Mouse (Mus musculus): ENCODE results near the gene Pomt2. TPM values are rescaled to one million over a fixed set of nuclear protein-coding genes. Genes with fewer than 3 reads are reported as not detected.

Pomt2 gene
- polyA plus RNA-seq, 1 experiment: 1.4 TPM

DNA sequence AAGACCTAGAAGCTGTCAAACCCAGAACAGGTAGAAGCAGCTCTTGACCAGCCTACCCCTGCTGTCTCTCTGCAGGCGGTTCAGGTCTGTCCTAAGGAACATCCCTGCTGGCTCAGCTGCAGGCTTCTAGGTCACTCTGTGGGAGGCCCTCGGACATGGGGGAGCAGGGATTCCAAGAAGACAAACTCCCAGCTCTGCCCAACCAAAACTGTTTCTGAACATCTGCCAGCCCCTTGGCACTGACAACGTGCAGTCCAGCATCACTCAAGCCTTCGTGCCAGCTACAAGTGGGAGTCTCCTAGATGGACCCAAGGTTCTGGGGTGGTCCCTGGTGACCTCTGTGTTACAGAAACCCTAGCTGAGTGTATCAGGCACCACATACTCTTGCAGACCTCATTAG is 54.5 kb downstream of the Pomt2 start:
- Histone ChIP-seq H3K9me3 (no peaks in the 10 kb centered on the region), H3K4me1 (peaks cover 36% of the 10 kb centered on the region), H3K4me3 (replicated peaks) (no peak overlapping the region), H3K27me3 (replicated peaks) (peaks cover 58% of the 10 kb centered on the region), H3K36me3 (replicated peaks; ENCODE audit: low read length) (no peaks in the 10 kb centered on the region)
- TF ChIP-seq GATA1 (IDR thresholded peaks at IDR 0.05; ENCODE audit: borderline replicate concordance, low read length) (no peak), FLI1 (IDR thresholded peaks at IDR 0.05; ENCODE audit: low read length) (no peak)

DNA sequence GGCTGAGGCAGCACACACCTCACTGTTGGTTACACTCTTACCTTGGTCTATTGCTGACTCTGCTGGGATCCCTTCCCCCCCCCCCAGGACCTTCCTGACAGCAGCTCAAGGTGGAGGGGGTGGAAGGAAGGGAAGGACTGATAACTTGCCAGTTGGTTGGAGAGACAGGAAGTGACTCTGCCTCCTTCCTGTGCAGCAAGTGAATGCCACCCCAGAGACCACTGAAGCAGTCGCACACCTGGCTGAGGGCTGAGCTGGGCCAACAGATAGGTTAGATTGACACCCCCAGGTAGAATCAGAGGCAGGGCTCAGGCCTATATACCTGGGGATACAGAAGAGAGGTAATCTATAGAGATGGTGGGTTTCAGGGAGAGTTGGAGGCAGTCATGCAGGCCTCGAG is 55.9 kb downstream of the Pomt2 start:
- Histone ChIP-seq H3K4me3 (replicated peaks) (no peak overlapping the region), H3K36me3 (replicated peaks; ENCODE audit: low read length) (no peaks in the 10 kb centered on the region), H3K9me3 (no peaks in the 10 kb centered on the region), H3K4me1 (peaks cover 37% of the 10 kb centered on the region), H3K27me3 (replicated peaks) (peaks cover 48% of the 10 kb centered on the region)
- TF ChIP-seq FLI1 (IDR thresholded peaks at IDR 0.05; ENCODE audit: low read length) (no peak), GATA1 (IDR thresholded peaks at IDR 0.05; ENCODE audit: borderline replicate concordance, low read length) (no peak)

DNA sequence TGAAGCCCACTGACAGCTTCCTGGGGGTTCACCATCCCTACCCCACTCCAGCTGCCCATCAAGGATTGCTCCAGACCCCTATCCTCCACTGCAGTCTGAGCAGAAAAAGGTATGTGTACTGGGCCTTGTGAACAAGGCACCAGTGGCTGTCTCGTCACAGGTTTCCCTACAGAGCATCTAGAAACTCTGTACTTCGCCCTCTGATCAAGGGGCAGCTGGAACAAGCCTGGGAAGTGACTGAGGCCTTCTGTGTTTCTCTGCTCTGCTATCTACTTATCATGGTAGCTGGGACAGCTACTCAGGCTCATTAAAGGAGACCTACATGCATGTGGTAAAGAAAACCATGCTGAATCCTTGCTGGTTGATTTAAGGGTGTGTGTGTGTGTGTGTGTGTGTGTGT is 58.1 kb downstream of the Pomt2 start:
- TF ChIP-seq GATA1 (IDR thresholded peaks at IDR 0.05; ENCODE audit: borderline replicate concordance, low read length) (no peak), FLI1 (IDR thresholded peaks at IDR 0.05; ENCODE audit: low read length) (no peak)
- H3K4me3 ChIP-seq (replicated peaks): no peak overlapping the region
- peaks cover 37% of the 10 kb centered on the region for H3K4me1 ChIP-seq
- H3K9me3 ChIP-seq: no peaks in the 10 kb centered on the region
- H3K36me3 ChIP-seq (replicated peaks; ENCODE audit: low read length): no peaks in the 10 kb centered on the region
- peaks cover 43% of the 10 kb centered on the region for H3K27me3 ChIP-seq (replicated peaks)

DNA sequence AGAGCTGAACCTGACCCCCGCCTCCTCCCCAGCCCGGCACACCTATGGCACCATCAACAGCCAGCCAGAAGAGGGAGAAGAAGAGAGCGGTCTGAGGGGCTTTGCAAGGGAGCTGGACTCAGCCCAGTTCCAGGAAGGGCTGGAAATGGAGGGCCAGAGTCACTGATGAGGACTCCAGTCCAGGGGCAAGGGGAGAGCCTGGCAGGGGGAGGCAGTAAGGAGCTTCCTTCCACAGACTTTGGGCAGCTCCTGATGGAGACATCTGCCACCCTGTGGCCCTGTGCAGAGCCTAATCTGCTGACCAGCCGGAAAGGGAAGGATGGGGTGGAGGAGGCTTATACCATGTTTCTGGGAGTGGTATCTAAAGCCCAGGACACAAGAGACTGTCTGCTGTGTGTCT is 58.5 kb downstream of the Pomt2 start:
- no peak overlapping the region for H3K4me3 ChIP-seq (replicated peaks)
- H3K9me3 ChIP-seq: no peaks in the 10 kb centered on the region
- no peaks in the 10 kb centered on the region for H3K36me3 ChIP-seq (replicated peaks; ENCODE audit: low read length)
- H3K27me3 ChIP-seq (replicated peaks): peaks cover 44% of the 10 kb centered on the region
- H3K4me1 ChIP-seq: peaks cover 37% of the 10 kb centered on the region
- no peak for TF ChIP-seq FLI1 (IDR thresholded peaks at IDR 0.05; ENCODE audit: low read length)
- TF ChIP-seq GATA1 (IDR thresholded peaks at IDR 0.05; ENCODE audit: borderline replicate concordance, low read length): no peak

DNA sequence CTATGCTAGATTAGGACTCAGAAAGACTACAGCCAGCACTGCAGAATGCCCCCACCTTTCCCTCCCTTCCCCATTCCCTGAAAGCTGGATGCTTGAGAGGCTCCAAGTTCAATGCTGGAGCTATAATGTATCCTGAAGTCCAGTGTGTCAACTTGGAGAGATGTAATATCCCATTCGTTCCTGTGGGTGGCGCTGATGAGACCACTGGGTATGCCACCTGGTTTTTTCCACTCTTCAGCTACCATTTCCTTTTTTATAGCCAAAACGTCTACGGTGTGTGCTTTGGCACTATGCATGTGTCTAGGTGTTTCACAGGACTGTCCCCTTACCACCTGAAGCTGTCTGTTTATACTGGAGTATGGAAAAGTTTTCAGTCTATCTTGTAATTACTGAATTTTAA is 59.4 kb downstream of the Pomt2 start:
- H3K36me3 ChIP-seq (replicated peaks; ENCODE audit: low read length): no peaks in the 10 kb centered on the region
- H3K27me3 ChIP-seq (replicated peaks): peaks cover 41% of the 10 kb centered on the region
- no peak for TF ChIP-seq FLI1 (IDR thresholded peaks at IDR 0.05; ENCODE audit: low read length)
- TF ChIP-seq GATA1 (IDR thresholded peaks at IDR 0.05; ENCODE audit: borderline replicate concordance, low read length): no peak
- H3K4me1 ChIP-seq: peaks cover 37% of the 10 kb centered on the region
- no peaks in the 10 kb centered on the region for H3K9me3 ChIP-seq
- no peak overlapping the region for H3K4me3 ChIP-seq (replicated peaks)

DNA sequence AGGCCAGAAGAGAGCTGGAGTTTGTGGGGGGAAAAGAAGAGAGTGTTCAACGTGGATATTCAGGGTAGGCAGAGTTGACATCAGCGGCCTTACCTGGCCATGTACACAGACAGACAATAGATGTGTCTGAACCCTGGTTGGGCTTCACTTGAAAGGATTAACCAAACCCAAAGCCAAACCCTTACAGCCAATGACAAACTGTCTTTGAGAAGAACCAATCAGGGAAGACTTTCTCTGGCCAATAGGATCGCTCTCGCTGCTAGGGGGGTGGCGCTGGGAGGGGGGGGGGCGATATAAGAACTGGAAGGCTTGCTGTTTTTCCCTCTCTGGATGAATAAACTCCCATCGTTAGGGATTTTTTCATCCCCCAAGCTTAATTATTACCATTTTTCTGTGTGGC is 60.5 kb downstream of the Pomt2 start:
- H3K27me3 ChIP-seq (replicated peaks): peaks cover 43% of the 10 kb centered on the region
- TF ChIP-seq FLI1 (IDR thresholded peaks at IDR 0.05; ENCODE audit: low read length) (no peak), GATA1 (IDR thresholded peaks at IDR 0.05; ENCODE audit: borderline replicate concordance, low read length) (no peak)
- H3K4me1 ChIP-seq: peaks cover 33% of the 10 kb centered on the region
- H3K36me3 ChIP-seq (replicated peaks; ENCODE audit: low read length): no peaks in the 10 kb centered on the region
- H3K9me3 ChIP-seq: no peaks in the 10 kb centered on the region
- no peak overlapping the region for H3K4me3 ChIP-seq (replicated peaks)

DNA sequence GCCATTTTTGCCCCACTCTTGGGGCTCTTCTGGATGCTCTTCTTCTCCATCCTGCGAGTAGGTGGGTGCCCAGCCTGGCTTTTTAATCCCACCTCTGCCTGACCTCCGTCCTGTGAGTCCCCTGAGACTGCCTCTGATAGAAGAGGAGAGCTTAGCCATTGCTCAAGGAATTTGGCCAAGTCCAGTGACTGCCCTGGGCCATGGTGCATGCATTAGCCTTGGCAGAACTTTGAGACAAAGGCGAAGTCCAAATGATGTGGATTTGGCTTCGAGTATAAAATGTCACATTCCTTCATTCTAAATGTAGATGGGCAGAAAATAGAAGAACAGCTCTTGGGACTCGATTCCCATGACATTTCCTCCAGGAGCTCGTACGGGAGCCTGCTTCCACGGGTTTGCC is 65.0 kb downstream of the Pomt2 start:
- Histone ChIP-seq H3K4me1 (no peaks in the 10 kb centered on the region), H3K4me3 (replicated peaks) (no peak overlapping the region), H3K27me3 (replicated peaks) (peaks cover 43% of the 10 kb centered on the region), H3K9me3 (no peaks in the 10 kb centered on the region), H3K36me3 (replicated peaks; ENCODE audit: low read length) (no peaks in the 10 kb centered on the region)
- TF ChIP-seq FLI1 (IDR thresholded peaks at IDR 0.05; ENCODE audit: low read length): no peak
- TF ChIP-seq GATA1 (IDR thresholded peaks at IDR 0.05; ENCODE audit: borderline replicate concordance, low read length): no peak

DNA sequence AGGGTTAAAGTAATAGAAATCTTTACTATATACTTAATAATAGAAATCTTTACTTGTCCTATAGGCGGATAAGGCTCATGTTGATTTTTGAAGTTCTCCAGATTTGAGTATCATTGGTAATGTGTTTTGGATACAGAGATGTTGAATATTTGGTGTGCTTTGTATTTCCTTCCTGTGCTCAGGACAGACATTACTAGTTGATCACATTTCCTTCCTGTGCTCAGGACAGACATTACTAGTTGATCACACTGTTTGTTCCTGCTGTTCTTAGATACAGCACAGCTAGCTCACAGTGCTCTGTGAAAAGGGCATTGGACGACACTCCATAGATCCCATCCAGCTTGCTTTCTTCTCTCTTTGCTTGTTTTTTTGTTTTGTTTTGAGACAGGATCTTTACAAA is 71.2 kb downstream of the Pomt2 start:
- no peak for TF ChIP-seq FLI1 (IDR thresholded peaks at IDR 0.05; ENCODE audit: low read length)
- TF ChIP-seq GATA1 (IDR thresholded peaks at IDR 0.05; ENCODE audit: borderline replicate concordance, low read length): no peak
- Histone ChIP-seq H3K36me3 (replicated peaks; ENCODE audit: low read length) (no peaks in the 10 kb centered on the region), H3K9me3 (no peaks in the 10 kb centered on the region), H3K4me3 (replicated peaks) (no peak overlapping the region), H3K4me1 (no peaks in the 10 kb centered on the region), H3K27me3 (replicated peaks) (peaks cover 33% of the 10 kb centered on the region)

DNA sequence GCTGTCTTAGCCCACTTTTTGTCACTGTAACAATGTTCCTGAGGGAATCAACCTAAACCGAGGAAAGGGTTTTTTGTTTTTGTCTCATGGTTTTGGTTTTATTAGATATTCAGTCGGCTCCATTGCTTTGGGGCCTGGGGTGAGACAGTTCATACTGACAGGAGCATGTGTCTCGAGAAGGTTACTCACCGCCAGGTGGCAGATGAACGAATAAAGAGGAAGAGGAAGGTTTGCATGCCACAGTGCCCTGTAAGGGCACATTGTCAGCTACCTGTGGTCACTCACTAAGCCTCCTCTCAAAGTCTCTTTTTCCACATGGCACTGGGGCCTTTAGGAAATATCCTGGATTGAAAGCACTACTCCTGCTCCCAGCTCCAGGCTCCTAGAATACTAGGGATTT is 77.2 kb downstream of the Pomt2 start:
- no peaks in the 10 kb centered on the region for H3K9me3 ChIP-seq
- H3K36me3 ChIP-seq (replicated peaks; ENCODE audit: low read length): no peaks in the 10 kb centered on the region
- H3K4me3 ChIP-seq (replicated peaks): no peak overlapping the region
- peaks cover 49% of the 10 kb centered on the region for H3K27me3 ChIP-seq (replicated peaks)
- no peaks in the 10 kb centered on the region for H3K4me1 ChIP-seq
- no peak for TF ChIP-seq GATA1 (IDR thresholded peaks at IDR 0.05; ENCODE audit: borderline replicate concordance, low read length)
- no peak for TF ChIP-seq FLI1 (IDR thresholded peaks at IDR 0.05; ENCODE audit: low read length)

DNA sequence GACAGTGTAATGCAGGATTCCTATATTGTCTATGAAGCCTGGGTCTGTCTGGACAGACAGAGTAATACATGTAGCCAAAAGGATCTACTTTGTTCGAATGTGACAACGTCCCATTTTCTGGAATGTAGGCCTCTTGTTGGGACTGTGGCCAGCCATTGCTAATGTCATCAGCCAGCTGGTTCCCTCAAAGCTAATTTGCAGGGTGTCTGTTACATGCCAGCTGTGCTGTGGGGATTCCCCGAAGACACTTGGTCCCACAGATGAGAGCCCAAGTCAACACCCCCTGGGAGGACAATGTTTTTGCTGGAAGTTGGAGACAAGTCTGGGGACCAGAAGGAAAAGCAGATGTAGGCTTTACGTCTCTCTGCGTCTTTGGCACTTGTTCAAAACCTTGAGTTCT is 81.3 kb downstream of the Pomt2 start:
- H3K27me3 ChIP-seq (replicated peaks): peaks cover 58% of the 10 kb centered on the region
- no peaks in the 10 kb centered on the region for H3K4me1 ChIP-seq
- TF ChIP-seq FLI1 (IDR thresholded peaks at IDR 0.05; ENCODE audit: low read length) (no peak), GATA1 (IDR thresholded peaks at IDR 0.05; ENCODE audit: borderline replicate concordance, low read length) (no peak)
- no peaks in the 10 kb centered on the region for H3K9me3 ChIP-seq
- H3K4me3 ChIP-seq (replicated peaks): no peak overlapping the region
- H3K36me3 ChIP-seq (replicated peaks; ENCODE audit: low read length): no peaks in the 10 kb centered on the region

DNA sequence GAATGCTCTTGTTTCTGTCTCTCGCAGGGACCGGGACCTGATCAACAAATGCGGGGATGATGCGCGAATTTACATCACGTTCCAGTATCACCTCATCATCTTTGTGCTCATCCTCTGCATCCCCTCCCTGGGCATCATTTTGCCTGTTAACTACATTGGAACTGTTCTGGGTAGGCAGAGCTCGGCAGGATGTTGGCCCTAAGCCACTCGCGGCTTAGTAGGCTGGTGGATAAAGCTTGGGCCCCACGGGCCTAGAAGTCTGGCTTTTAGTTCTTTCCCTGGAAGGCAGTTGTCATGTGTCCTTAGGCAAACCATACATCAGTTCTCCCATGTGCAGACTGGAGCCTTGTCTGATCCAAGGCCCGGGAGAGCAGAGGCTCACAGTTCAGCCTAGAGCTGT is 82.3 kb downstream of the Pomt2 start:
- Histone ChIP-seq H3K27me3 (replicated peaks) (peaks cover 62% of the 10 kb centered on the region), H3K36me3 (replicated peaks; ENCODE audit: low read length) (no peaks in the 10 kb centered on the region), H3K4me3 (replicated peaks) (no peak overlapping the region), H3K9me3 (no peaks in the 10 kb centered on the region), H3K4me1 (no peaks in the 10 kb centered on the region)
- TF ChIP-seq FLI1 (IDR thresholded peaks at IDR 0.05; ENCODE audit: low read length) (no peak), GATA1 (IDR thresholded peaks at IDR 0.05; ENCODE audit: borderline replicate concordance, low read length) (no peak)

Data from megakaryocyte, embryonic 14.5 days (primary cell).